Mouse (Mus musculus): ENCODE results near the gene Ssr2. TPM values are rescaled to one million over a fixed set of nuclear protein-coding genes. Genes with fewer than 3 reads are reported as not detected.
A peak's percentile ranks its signal among the peaks of the same experiment; 100 is the strongest.

Ssr2 gene
- polyA plus RNA-seq, 1 experiment, result 307 TPM

GRCm38 (mm10) chr3:88552082-88552645, 23.5 kb upstream of the Ssr2 start:
- Histone ChIP-seq H3K36me3 (replicated peaks; ENCODE audit: low read length) (peaks cover 58% of the 10 kb centered on the region), H3K27me3 (replicated peaks) (no peaks in the 10 kb centered on the region), H3K4me3 (replicated peaks) (peak overlapping the region; percentile 100), H3K4me1 (peaks cover 51% of the 10 kb centered on the region), H3K9me3 (no peaks in the 10 kb centered on the region)
- no peak for TF ChIP-seq FLI1 (IDR thresholded peaks at IDR 0.05; ENCODE audit: low read length)
- no peak for TF ChIP-seq GATA1 (IDR thresholded peaks at IDR 0.05; ENCODE audit: borderline replicate concordance, low read length)

- no peak for TF ChIP-seq GATA1 (IDR thresholded peaks at IDR 0.05; ENCODE audit: borderline replicate concordance, low read length)
- peak; percentile 35; the same call in 1 of the 2 replicates for TF ChIP-seq FLI1 (IDR thresholded peaks at IDR 0.05; ENCODE audit: low read length)
- H3K4me1 ChIP-seq, result peaks cover 49% of the 10 kb centered on the region
- peaks cover 60% of the 10 kb centered on the region for H3K36me3 ChIP-seq (replicated peaks; ENCODE audit: low read length)
- no peaks in the 10 kb centered on the region for H3K9me3 ChIP-seq
- peak within 1 kb of the TSS; percentile 100 for H3K4me3 ChIP-seq (replicated peaks)
- no peaks in the 10 kb centered on the region for H3K27me3 ChIP-seq (replicated peaks)
These were observed 22.8 kb upstream of the Ssr2 start, which contains the start of gene Lamtor2 for GRCm38 (mm10) chr3:88552676-88553524. Gene Lamtor2, minus strand, starts transcription at chr3:88553074.

DNA sequence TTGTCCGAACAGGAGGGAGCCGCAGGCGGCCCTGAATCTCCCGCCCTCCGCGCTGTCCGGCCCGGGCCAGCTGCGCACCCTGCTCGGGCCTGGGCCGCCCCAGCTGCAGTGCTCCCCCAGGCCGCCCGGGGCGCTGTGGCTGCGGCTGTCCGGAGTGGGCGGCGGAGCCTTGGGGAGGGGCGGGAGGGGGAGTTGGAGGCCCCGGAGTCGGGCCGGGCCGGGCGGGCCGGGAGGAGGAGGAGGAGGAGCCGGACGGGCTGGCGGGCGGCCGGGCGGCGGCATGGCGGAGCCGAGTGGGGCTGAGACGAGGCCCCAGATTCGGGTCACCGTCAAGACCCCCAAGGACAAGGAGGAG, 22.2 kb upstream of the Ssr2 start, which contains the start of gene Ubqln4:
Gene Ubqln4, plus strand, starts transcription at position 234 of the 355 bp plus-strand sequence.
- Histone ChIP-seq H3K4me1 (peaks cover 49% of the 10 kb centered on the region), H3K9me3 (no peaks in the 10 kb centered on the region), H3K27me3 (replicated peaks) (no peaks in the 10 kb centered on the region), H3K4me3 (replicated peaks) (peak within 1 kb of the TSS; percentile 100), H3K36me3 (replicated peaks; ENCODE audit: low read length) (peaks cover 60% of the 10 kb centered on the region)
- TF ChIP-seq GATA1 (IDR thresholded peaks at IDR 0.05; ENCODE audit: borderline replicate concordance, low read length) (no peak), FLI1 (IDR thresholded peaks at IDR 0.05; ENCODE audit: low read length) (no peak)

DNA sequence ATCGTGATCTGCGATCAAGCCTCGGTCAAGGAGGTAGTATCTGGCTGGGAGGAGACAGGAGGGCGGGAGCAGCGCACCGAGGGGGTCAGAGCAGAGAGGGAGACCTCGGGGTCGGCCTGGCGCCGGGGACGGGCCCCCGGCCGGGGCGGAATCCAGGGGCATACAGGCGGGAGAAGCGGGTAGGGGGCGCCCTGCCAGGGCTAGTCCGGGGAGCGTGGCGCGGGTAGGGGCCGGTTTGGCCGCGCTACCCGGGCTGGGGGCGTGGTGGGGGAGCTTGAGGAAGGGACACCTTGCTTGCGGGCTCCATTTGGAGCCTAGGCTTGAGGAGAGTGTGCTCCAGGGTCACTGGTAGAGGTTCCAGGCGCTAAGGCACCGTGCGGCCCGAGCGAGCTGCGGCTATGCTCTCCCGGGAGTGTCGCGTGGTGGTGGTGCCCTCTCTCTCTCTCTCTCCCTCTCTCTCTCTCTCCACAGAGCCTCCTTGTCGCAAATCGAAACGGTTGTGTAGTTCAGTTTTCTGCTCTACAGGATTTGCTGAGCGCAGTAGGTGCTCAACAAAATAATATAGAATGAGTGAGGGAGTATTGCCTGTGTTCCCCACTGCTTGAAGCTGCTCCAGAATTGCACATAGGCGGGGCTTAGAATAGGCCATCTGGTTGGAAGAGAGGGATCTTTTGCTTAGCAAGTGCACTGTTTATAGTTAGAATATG, 21.6 kb upstream of the Ssr2 start:
- TF ChIP-seq FLI1 (IDR thresholded peaks at IDR 0.05; ENCODE audit: low read length) (no peak), GATA1 (IDR thresholded peaks at IDR 0.05; ENCODE audit: borderline replicate concordance, low read length) (no peak)
- Histone ChIP-seq H3K4me3 (replicated peaks) (peak overlapping the region; percentile 100), H3K27me3 (replicated peaks) (no peaks in the 10 kb centered on the region), H3K4me1 (peaks cover 49% of the 10 kb centered on the region), H3K36me3 (replicated peaks; ENCODE audit: low read length) (peaks cover 59% of the 10 kb centered on the region), H3K9me3 (no peaks in the 10 kb centered on the region)

GRCm38 (mm10) chr3:88555069-88555605, 20.5 kb upstream of the Ssr2 start:
- Histone ChIP-seq H3K27me3 (replicated peaks) (no peaks in the 10 kb centered on the region), H3K36me3 (replicated peaks; ENCODE audit: low read length) (peaks cover 59% of the 10 kb centered on the region), H3K4me3 (replicated peaks) (peak overlapping the region; percentile 23), H3K4me1 (peaks cover 44% of the 10 kb centered on the region), H3K9me3 (no peaks in the 10 kb centered on the region)
- TF ChIP-seq GATA1 (IDR thresholded peaks at IDR 0.05; ENCODE audit: borderline replicate concordance, low read length) (no peak), FLI1 (IDR thresholded peaks at IDR 0.05; ENCODE audit: low read length) (no peak)

GRCm38 (mm10) chr3:88555731-88556130, 19.9 kb upstream of the Ssr2 start:
- Histone ChIP-seq H3K27me3 (replicated peaks) (no peaks in the 10 kb centered on the region), H3K36me3 (replicated peaks; ENCODE audit: low read length) (peaks cover 59% of the 10 kb centered on the region), H3K9me3 (no peaks in the 10 kb centered on the region), H3K4me3 (replicated peaks) (peak overlapping the region; percentile 47), H3K4me1 (peaks cover 38% of the 10 kb centered on the region)
- TF ChIP-seq FLI1 (IDR thresholded peaks at IDR 0.05; ENCODE audit: low read length) (no peak), GATA1 (IDR thresholded peaks at IDR 0.05; ENCODE audit: borderline replicate concordance, low read length) (no peak)

GRCm38 (mm10) chr3:88556616-88557015, 19.1 kb upstream of the Ssr2 start:
- H3K27me3 ChIP-seq (replicated peaks), result no peaks in the 10 kb centered on the region
- peaks cover 64% of the 10 kb centered on the region for H3K36me3 ChIP-seq (replicated peaks; ENCODE audit: low read length)
- H3K9me3 ChIP-seq, result no peaks in the 10 kb centered on the region
- H3K4me3 ChIP-seq (replicated peaks), result no peak overlapping the region
- TF ChIP-seq FLI1 (IDR thresholded peaks at IDR 0.05; ENCODE audit: low read length) (no peak), GATA1 (IDR thresholded peaks at IDR 0.05; ENCODE audit: borderline replicate concordance, low read length) (no peak)
- H3K4me1 ChIP-seq, result peaks cover 30% of the 10 kb centered on the region

GRCm38 (mm10) chr3:88559596-88559995, 16.1 kb upstream of the Ssr2 start:
- Histone ChIP-seq H3K36me3 (replicated peaks; ENCODE audit: low read length) (peaks cover 94% of the 10 kb centered on the region), H3K9me3 (no peaks in the 10 kb centered on the region), H3K27me3 (replicated peaks) (no peaks in the 10 kb centered on the region), H3K4me3 (replicated peaks) (no peak overlapping the region), H3K4me1 (peaks cover 26% of the 10 kb centered on the region)
- TF ChIP-seq GATA1 (IDR thresholded peaks at IDR 0.05; ENCODE audit: borderline replicate concordance, low read length) (no peak), FLI1 (IDR thresholded peaks at IDR 0.05; ENCODE audit: low read length) (no peak)

- peaks cover 8% of the 10 kb centered on the region for H3K4me1 ChIP-seq
- no peak overlapping the region for H3K4me3 ChIP-seq (replicated peaks)
- H3K27me3 ChIP-seq (replicated peaks), result no peaks in the 10 kb centered on the region
- no peaks in the 10 kb centered on the region for H3K9me3 ChIP-seq
- peaks cover 97% of the 10 kb centered on the region for H3K36me3 ChIP-seq (replicated peaks; ENCODE audit: low read length)
- TF ChIP-seq FLI1 (IDR thresholded peaks at IDR 0.05; ENCODE audit: low read length) (no peak), GATA1 (IDR thresholded peaks at IDR 0.05; ENCODE audit: borderline replicate concordance, low read length) (no peak)
These were observed 13.7 kb upstream of the Ssr2 start for GRCm38 (mm10) chr3:88561989-88562388.

Measured in megakaryocyte, embryonic 14.5 days (primary cell).